Mouse (Mus musculus) liver, postnatal 0 days (tissue): Measurements from ENCODE around the gene Fmnl3. TPM values are rescaled to one million over a fixed set of nuclear protein-coding genes. Genes with fewer than 3 reads are reported as not detected.

Source experiments
- ATAC-seq: fragments of 200-750 bp; cut with Nextera tagmentation; 2 replicates; pipeline ENCODE4 v1.8.0; 2017; ENCODE audit warnings: mild to moderate bottlenecking, moderate library complexity
- DNase-seq: peaks from one replicate; pipeline ENCODE4 v3.0.0-alpha.2; 2016
- H3K27ac ChIP-seq: fragments of 300-500 bp; sonication (generic); 2 replicates; pipeline ENCODE4 v1.5.1; 2014; ENCODE audit warnings: antibody characterized with exemption, moderate library complexity, mild to moderate bottlenecking, low read depth
- H3K27me3 ChIP-seq: fragments of 300-500 bp; sonication (generic); 2 replicates; pipeline ENCODE4 v1.6.1; 2014; ENCODE audit warnings: low read length, control low read depth, mixed read lengths; ENCODE audit not compliant: insufficient read depth
- H3K36me3 ChIP-seq: fragments of 300-500 bp; sonication (generic); replicated peaks from 2 replicates; pipeline ENCODE4 v1.6.1; 2014; ENCODE audit warnings: mild to moderate bottlenecking, control low read depth, low read length, moderate library complexity, mixed read lengths; ENCODE audit not compliant: insufficient read depth
- H3K4me1 ChIP-seq: fragments of 300-500 bp; sonication (generic); 2 replicates; pipeline ENCODE4 v1.6.1; 2014; ENCODE audit warnings: antibody characterized with exemption, mild to moderate bottlenecking, control low read depth; ENCODE audit not compliant: insufficient read depth
- H3K4me2 ChIP-seq: fragments of 300-500 bp; sonication (generic); 2 replicates; pipeline ENCODE4 v1.6.1; 2014; ENCODE audit warnings: low read depth, mild to moderate bottlenecking, low read length, moderate library complexity, mixed read lengths
- H3K4me3 ChIP-seq: fragments of 300-500 bp; sonication (generic); 2 replicates; pipeline ENCODE4 v1.5.1; 2014; ENCODE audit warnings: low read depth, low read length
- H3K9ac ChIP-seq: fragments of 300-500 bp; sonication (generic); replicated peaks from 2 replicates; pipeline ENCODE4 v1.6.1; 2014; ENCODE audit warnings: mild to moderate bottlenecking, moderate library complexity
- H3K9me3 ChIP-seq: fragments of 300-500 bp; sonication (generic); 2 replicates; pipeline ENCODE4 v1.6.1; 2016; ENCODE audit warnings: mild to moderate bottlenecking, control low read depth, low read length, mixed read lengths
- CTCF ChIP-seq: sonication (generic); IDR thresholded peaks from 2 replicates; pipeline ENCODE4 v1.5.1; 2016; ENCODE audit warnings: antibody characterized with exemption, low read depth
- EP300 ChIP-seq: IDR thresholded peaks from 2 replicates; pipeline ENCODE4 v1.6.1; 2016; ENCODE audit warnings: antibody characterized with exemption, low read depth, mild to moderate bottlenecking
- WGBS: fragments of 180-500 bp; shearing (Covaris S2); extraction: QIAGEN DNeasy Blood & Tissue Kit; methylation state at CpG from one replicate; pipeline ENCODE4 v1.1.7; 2014; ENCODE audit not compliant: insufficient replicate concordance; 5-methylcytosine and 5-hydroxymethylcytosine counted together
- polyA plus RNA-seq: library from polyadenylated mRNA; unstranded; fragments of >200 nt; fragmentation: Nextera tagmentation; extraction: Ambion mirVana; gene quantifications from 2 replicates; pipeline ENCODE4 v1.2.1, GENCODE M21; 2015

The Fmnl3 gene
- polyA plus RNA-seq, 1 experiment from 2014 or later: 2.4 TPM

DNA sequence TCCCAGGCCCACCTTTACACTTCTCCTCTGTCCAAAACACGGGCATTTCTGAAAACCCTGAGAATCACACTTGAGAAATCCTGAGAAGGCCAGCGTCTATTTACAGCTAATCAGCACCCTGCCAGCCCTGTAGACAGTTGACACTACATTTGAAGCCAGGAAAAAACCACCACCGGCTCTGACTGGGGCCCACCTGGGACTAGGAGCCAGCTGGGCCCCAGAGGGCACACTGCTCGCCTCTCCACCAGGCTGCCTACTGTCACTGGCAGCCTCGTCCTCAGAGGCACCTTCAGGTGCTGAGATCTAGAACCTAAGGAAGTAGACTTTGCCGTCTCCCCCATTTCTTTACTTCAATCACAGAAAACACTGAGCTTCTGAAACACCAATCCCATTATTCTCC is 14.6 kb downstream of the Fmnl3 start:
- H3K4me1 ChIP-seq: no peaks in the 10 kb centered on the region
- no peaks in the 10 kb centered on the region for H3K36me3 ChIP-seq
- H3K27ac ChIP-seq: no peak overlapping the region
- H3K9me3 ChIP-seq: no peaks in the 10 kb centered on the region
- no peak overlapping the region for H3K4me2 ChIP-seq
- TF ChIP-seq EP300: no peak
- no peak for DNase-seq
- 51% methylated on average over 6 of the region's 6 CpGs for WGBS
- no peaks in the 10 kb centered on the region for H3K27me3 ChIP-seq
- no peak overlapping the region for H3K4me3 ChIP-seq
- no peak overlapping the region for H3K9ac ChIP-seq
- no peak for ATAC-seq

DNA sequence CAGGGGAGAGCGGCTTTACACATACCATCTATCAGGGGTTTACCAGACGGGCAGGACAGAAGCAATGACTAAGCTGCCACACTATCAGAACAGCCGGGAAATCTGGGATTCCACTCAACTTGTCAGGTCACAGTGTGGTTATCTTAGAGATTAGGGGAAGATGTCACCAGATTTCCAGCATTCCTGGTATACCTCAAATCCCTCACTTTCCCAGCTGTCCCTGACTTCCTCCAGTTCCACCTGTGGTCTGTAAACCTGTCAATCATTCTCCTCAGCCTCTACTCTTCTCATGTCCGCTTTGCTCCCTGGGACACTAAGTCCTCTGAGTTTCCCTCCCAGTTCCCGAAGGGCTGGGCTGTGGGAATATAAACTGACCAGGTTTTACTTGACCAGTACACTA is 18.0 kb downstream of the Fmnl3 start:
- H3K9me3 ChIP-seq: no peaks in the 10 kb centered on the region
- peaks cover 5% of the 10 kb centered on the region; the same call in 1 of the 2 replicates for H3K4me1 ChIP-seq
- TF ChIP-seq EP300 (no peak), CTCF (no peak)
- 58% methylated on average over 5 of the region's 5 CpGs for WGBS
- no peaks in the 10 kb centered on the region for H3K27me3 ChIP-seq
- DNase-seq: no peak
- H3K27ac ChIP-seq: no peak overlapping the region
- H3K36me3 ChIP-seq: no peaks in the 10 kb centered on the region
- H3K4me3 ChIP-seq: no peak overlapping the region
- no peak overlapping the region for H3K9ac ChIP-seq
- no peak overlapping the region for H3K4me2 ChIP-seq
- ATAC-seq: no peak

DNA sequence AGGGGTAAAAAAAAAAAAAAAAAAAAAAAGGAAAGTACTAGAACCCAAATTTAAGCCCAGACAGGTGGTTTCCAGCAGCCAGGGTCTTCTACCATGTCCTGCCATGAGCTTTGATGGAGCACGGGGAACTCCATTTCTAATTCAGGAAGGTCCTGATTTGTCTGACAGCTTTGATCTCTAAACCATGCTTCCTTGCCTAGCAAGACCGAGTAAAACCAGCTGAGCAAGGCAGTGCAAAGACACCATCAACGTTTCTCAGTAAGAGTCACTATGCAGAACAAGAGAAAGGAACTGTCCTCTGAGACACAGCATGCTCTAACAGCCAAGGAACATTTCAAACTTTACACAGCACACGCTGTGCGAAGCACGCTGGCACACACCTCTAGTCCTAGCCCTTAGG is 18.7 kb downstream of the Fmnl3 start:
- Histone ChIP-seq H3K9me3 (no peaks in the 10 kb centered on the region), H3K4me3 (no peak overlapping the region), H3K27ac (no peak overlapping the region), H3K4me1 (peaks cover 6% of the 10 kb centered on the region; the same call in 1 of the 2 replicates), H3K9ac (no peak overlapping the region), H3K4me2 (no peak overlapping the region), H3K36me3 (no peaks in the 10 kb centered on the region), H3K27me3 (no peaks in the 10 kb centered on the region)
- 62% methylated on average over 6 of the region's 6 CpGs for WGBS
- TF ChIP-seq CTCF (no peak), EP300 (no peak)
- DNase-seq (no peak), ATAC-seq (no peak)

DNA sequence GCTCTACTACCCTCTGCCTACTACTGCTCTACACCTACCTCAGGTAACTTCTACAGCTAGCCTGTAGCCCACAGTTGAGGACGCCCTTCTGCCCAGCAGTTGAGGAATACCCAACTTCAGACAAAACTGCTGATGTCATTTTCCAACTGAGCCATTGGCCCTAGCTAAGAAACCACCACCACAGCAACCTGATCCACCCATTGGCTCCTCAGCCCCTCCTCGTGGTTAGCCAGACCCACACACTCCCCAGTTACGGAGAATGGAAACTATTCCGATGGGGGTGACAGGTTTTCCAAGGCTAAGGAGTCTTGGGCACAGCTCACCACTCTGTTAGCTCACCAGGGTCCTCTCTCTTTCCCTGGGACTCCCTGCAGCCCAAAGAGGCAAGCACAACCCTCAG is 25.3 kb downstream of the Fmnl3 start:
- H3K27me3 ChIP-seq: no peaks in the 10 kb centered on the region
- H3K9me3 ChIP-seq: no peaks in the 10 kb centered on the region
- DNase-seq (no peak), ATAC-seq (no peak)
- H3K4me1 ChIP-seq: peaks cover 43% of the 10 kb centered on the region
- no peak overlapping the region for H3K4me2 ChIP-seq
- TF ChIP-seq EP300: no peak
- TF ChIP-seq CTCF: no peak
- no peak overlapping the region for H3K9ac ChIP-seq
- H3K4me3 ChIP-seq: no peak overlapping the region
- WGBS: 55% methylated on average over 4 of the region's 4 CpGs
- H3K27ac ChIP-seq: no peak overlapping the region
- no peaks in the 10 kb centered on the region for H3K36me3 ChIP-seq

DNA sequence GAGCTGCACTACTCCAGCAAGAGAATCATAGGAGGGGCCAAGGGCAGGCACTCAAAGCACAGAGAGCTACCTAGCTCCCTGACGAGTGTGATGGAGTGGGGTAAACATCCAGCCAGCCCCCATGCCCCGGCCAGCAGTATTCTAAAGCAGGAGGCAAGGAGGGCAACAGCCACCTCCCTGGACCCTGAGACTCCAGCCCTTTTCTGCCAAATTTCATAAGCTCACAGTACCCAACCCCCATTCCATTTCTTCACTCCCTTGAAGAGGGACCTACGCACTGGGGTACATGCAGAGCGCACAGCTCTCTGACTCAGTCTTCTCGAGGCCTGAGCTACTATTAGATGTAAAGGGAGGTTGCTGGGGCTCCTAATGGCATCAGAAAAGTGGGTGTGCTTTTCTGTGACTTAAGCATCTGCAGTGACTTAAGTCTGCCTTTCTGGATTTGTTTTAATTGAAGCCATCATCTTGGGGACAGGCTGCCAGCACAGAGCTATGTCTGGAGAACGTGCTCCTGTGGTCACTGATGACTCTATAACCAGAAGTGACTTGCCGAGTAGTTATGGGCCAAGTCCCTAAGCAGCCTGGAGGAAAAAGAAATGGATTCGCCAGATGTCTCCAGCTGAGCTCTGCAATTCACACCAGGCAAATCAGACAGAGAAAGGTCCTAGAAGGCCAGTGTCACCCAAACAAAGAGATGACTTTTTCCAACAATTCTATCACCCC is 26.0 kb downstream of the Fmnl3 start:
- DNase-seq: no peak
- peaks cover 47% of the 10 kb centered on the region for H3K4me1 ChIP-seq

DNA sequence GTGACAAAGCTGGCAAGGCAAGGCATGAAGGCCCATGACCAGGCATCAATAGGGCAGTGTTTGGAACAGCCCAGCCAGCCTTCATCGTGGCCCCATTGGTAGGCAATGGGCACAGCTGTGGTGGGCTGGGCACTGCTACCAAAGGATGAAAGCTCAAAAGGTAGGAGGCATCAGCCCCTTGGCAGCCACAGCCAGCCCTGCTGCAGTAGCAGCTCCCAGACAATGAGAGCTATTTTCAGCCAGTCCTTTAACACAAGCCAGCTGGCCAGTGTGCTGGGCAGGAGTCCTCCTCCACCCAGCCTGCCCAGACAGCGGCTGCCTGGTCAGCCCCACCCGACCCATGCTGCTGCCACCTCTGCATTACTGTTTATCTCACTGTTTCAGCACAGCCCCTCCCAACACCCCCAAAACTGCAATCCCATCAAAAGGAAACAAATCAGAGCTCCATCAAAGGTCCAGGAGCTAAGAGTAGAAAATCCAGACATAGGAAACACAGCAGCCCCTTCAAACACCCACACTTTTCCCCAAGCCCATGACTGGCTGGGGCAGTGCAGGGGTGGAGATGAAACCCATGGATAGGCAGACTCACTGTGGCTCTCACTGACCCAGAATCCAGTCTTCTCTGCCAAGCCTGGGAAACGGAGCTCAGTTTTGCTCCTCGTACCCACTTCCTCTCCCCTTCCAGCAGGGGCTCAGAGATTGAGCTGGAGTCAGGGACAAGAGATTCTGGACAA is 26.7 kb downstream of the Fmnl3 start:
- no peak for ATAC-seq

More for the DNA sequence above, 26.0 kb downstream of the Fmnl3 start:
- ATAC-seq: no peak
- Histone ChIP-seq H3K4me3 (no peak overlapping the region), H3K9me3 (no peaks in the 10 kb centered on the region), H3K4me2 (no peak overlapping the region), H3K27ac (no peak overlapping the region), H3K27me3 (no peaks in the 10 kb centered on the region), H3K36me3 (no peaks in the 10 kb centered on the region), H3K9ac (no peak overlapping the region)
- 63% methylated on average over 8 of the region's 8 CpGs for WGBS
- TF ChIP-seq EP300 (no peak), CTCF (no peak)

More for the DNA sequence above, 26.7 kb downstream of the Fmnl3 start:
- H3K27ac ChIP-seq: no peak overlapping the region
- no peak overlapping the region for H3K4me3 ChIP-seq
- no peaks in the 10 kb centered on the region for H3K36me3 ChIP-seq
- WGBS: 55% methylated on average over 5 of the region's 5 CpGs
- no peak overlapping the region for H3K9ac ChIP-seq
- no peak overlapping the region for H3K4me2 ChIP-seq
- TF ChIP-seq EP300 (no peak), CTCF (no peak)
- no peak for DNase-seq
- H3K4me1 ChIP-seq: peaks cover 53% of the 10 kb centered on the region
- H3K27me3 ChIP-seq: no peaks in the 10 kb centered on the region
- H3K9me3 ChIP-seq: no peaks in the 10 kb centered on the region
